Mouse (Mus musculus) spleen, adult 2 months (tissue): ENCODE results near the gene Gm4952.

Experiments
- CTCF ChIP-seq: fragments of 200-500 bp; IDR thresholded peaks from 2 replicates; pipeline ENCODE4 v1.5.1; 2011; ENCODE audit warnings: mild to moderate bottlenecking, inconsistent platforms; ENCODE audit not compliant: insufficient read depth, insufficient read length, insufficient replicate concordance; ENCODE audit errors: extremely low read depth
- POLR2A ChIP-seq: fragments of 200-500 bp; IDR thresholded peaks from 2 replicates; pipeline ENCODE4 v1.6.1; 2011; ENCODE audit warnings: low read depth, low read length, inconsistent platforms

DNA sequence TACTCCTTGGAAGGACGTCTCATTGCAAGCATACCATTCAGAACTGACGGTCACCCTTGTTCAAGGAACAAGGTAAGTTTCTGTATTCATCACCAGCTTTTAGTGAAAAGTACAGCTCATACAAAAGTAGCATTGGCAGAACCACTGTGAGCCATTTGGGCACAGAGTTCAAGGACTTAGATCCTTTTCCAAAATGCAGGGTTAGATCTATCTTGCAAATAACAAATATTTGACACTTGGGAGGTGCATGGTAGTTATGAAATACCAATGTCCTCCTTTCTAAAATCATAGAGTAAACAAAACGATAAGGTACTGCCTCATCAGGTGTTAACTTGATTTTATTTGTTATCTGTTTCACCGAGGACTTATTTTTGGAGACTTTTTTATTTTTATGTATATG, 71.3 kb downstream of the Gm4952 start:
- no peak for TF ChIP-seq POLR2A
- no peak for TF ChIP-seq CTCF
